Mouse (Mus musculus): Measurements from ENCODE around the gene Coa3. TPM values are rescaled to one million over a fixed set of nuclear protein-coding genes. Genes with fewer than 3 reads are reported as not detected.
A peak's percentile ranks its signal among the peaks of the same experiment; 100 is the strongest.

The Coa3 gene
- total and polyA plus RNA-seq, 3 experiments, result 120 to 325 TPM; not detected in 1

GRCm38 (mm10) chr11:101316501-101316917, 37.6 kb upstream of the Coa3 start:
- Histone ChIP-seq H3K36me3 (ENCODE audit: control insufficient read depth in 1 of 2, insufficient read depth in 2 of 2, low read length in 2 of 2) (peaks cover 32 to 44% of the 10 kb centered on the region in 2 experiments), H3K79me2 (ENCODE audit: control insufficient read depth, insufficient read depth, low read length, poor library complexity) (peaks cover 33% of the 10 kb centered on the region), H3K4me3 (ENCODE audit: control insufficient read depth in 1 of 2, insufficient read depth in 1 of 2, low read depth in 2 of 2, low read length in 2 of 2) (peak overlapping the region; percentile 94 to 96), H3K9ac (ENCODE audit: control insufficient read depth, low read depth, low read length, poor library complexity, severe bottlenecking) (peak overlapping the region; percentile 97), H3K27me3 (ENCODE audit: control insufficient read depth in 1 of 2, insufficient read depth in 2 of 2, low read length in 2 of 2) (no peaks in the 10 kb centered on the region), H3K27ac (ENCODE audit: control insufficient read depth, low read depth, low read length) (peak overlapping the region; percentile 100), H3K4me1 (ENCODE audit: control insufficient read depth in 1 of 2, insufficient read depth in 2 of 2, low read length in 2 of 2) (peaks cover 18 to 24% of the 10 kb centered on the region in 2 experiments), H3K9me3 (replicated peaks; ENCODE audit: insufficient read depth, low read length) (no peaks in the 10 kb centered on the region)
- TF ChIP-seq MAX (IDR thresholded peaks at IDR 0.05; ENCODE audit: low read length) (peak; percentile 78), MXI1 (IDR thresholded peaks at IDR 0.05; ENCODE audit: low read depth, low read length) (peak; percentile 50; the same call in 1 of the 2 replicates), HCFC1 (IDR thresholded peaks at IDR 0.05; ENCODE audit: low read depth, low read length) (no peak), BHLHE40 (IDR thresholded peaks at IDR 0.05; ENCODE audit: borderline replicate concordance, low read depth, low read length) (peak; percentile 31; the same call in 1 of the 2 replicates), POLR2AphosphoS5 (IDR thresholded peaks at IDR 0.05; ENCODE audit: borderline replicate concordance, low read depth, low read length) (no peak), CHD1 (IDR thresholded peaks at IDR 0.05; ENCODE audit: low read depth, low read length) (peak; percentile 92), TCF12 (IDR thresholded peaks at IDR 0.05; ENCODE audit: low read depth, low read length) (0 out of 2 replicates have a peak, but pooled peaks have one; percentile 10), ZC3H11A (IDR thresholded peaks at IDR 0.05; ENCODE audit: low read depth, low read length) (no peak), POLR2A (IDR thresholded peaks at IDR 0.05; ENCODE audit: control insufficient read depth in 1 of 2, insufficient read depth in 1 of 2, low read depth in 1 of 2, low read length in 2 of 2, poor library complexity in 1 of 2) (no peak), MAFK (IDR thresholded peaks at IDR 0.05; ENCODE audit: borderline replicate concordance, low read depth, low read length) (peak; percentile 23; the same call in 1 of the 2 replicates), USF1 (IDR thresholded peaks at IDR 0.05; ENCODE audit: low read depth, low read length) (no peak), NELFE (IDR thresholded peaks at IDR 0.05; ENCODE audit: low read depth, low read length) (no peak), EP300 (IDR thresholded peaks at IDR 0.05; ENCODE audit: low read depth in 1 of 2, low read length in 2 of 2) (no peak)
- peak; percentile 74 for DNase-seq (ENCODE audit: low read depth, low spot score)

DNA sequence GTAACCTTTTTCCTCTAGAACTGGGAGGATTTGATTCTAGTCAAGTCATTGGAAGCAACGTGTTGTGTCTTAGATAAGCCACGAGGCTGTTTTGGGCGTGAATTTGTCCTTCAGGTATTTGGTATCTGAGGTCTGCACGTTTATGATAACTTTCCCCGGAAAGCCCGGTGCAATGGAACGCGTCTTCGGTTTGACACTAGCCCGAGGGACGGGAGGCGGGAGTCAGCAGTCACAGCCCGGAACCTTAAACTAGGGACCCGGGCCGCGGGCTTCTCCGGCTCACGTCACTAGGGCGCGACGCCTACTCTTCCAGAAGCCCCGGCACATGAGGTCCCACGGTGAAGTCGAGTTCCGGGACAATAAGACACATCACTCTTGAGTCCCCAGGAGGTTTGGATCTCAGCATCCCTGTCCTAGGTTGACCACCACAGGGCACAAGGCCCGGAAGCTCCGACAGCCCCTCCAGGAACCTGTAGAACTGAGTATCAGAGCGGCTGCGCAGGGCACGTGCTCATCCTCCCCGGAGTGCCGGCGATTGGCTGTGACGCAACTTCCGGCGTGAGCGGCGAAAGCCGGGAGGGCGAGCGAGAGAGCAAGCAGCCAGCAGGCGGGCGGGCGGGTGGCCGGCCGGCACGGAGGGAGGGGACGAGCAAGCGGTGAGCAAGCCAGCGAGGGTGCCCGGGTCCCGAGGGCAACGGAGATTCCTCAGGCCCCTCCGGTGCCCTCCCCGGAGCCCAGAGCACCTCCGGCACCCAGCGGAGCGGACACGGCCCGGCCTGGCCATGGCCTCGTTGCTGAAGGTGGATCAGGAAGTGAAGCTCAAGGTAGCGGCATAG, 37.0 kb upstream of the Coa3 start, which contains the start of gene Psme3:
Gene Psme3, plus strand, starts transcription at position 549 of the 836 bp plus-strand sequence.
- H3K4me1 ChIP-seq (ENCODE audit: control insufficient read depth in 1 of 2, insufficient read depth in 2 of 2, low read length in 2 of 2), result peaks cover 22 to 31% of the 10 kb centered on the region in 2 experiments
- peaks cover 30 to 48% of the 10 kb centered on the region in 2 experiments for H3K36me3 ChIP-seq (ENCODE audit: control insufficient read depth in 1 of 2, insufficient read depth in 2 of 2, low read length in 2 of 2)
- no peaks in the 10 kb centered on the region for H3K9me3 ChIP-seq (replicated peaks; ENCODE audit: insufficient read depth, low read length)
- peak within 1 kb of the TSS; percentile 94 to 96 for H3K4me3 ChIP-seq (ENCODE audit: control insufficient read depth in 1 of 2, insufficient read depth in 1 of 2, low read depth in 2 of 2, low read length in 2 of 2)
- H3K27ac ChIP-seq (ENCODE audit: control insufficient read depth, low read depth, low read length), result peak within 1 kb of the TSS; percentile 100
- H3K27me3 ChIP-seq (ENCODE audit: control insufficient read depth in 1 of 2, insufficient read depth in 2 of 2, low read length in 2 of 2), result no peaks in the 10 kb centered on the region
- peak within 1 kb of the TSS; percentile 97 for H3K9ac ChIP-seq (ENCODE audit: control insufficient read depth, low read depth, low read length, poor library complexity, severe bottlenecking)
- DNase-seq (ENCODE audit: low read depth, low spot score), result peak; percentile 99
- peaks cover 33% of the 10 kb centered on the region for H3K79me2 ChIP-seq (ENCODE audit: control insufficient read depth, insufficient read depth, low read length, poor library complexity)
- peak; percentile 78 for TF ChIP-seq MAZ (IDR thresholded peaks at IDR 0.05; ENCODE audit: low read depth, low read length)
- TF ChIP-seq NELFE (IDR thresholded peaks at IDR 0.05; ENCODE audit: low read depth, low read length), result peak; percentile 90
- no peak for TF ChIP-seq ZKSCAN1 (IDR thresholded peaks at IDR 0.05; ENCODE audit: low read depth, low read length)
- peak; percentile 86 for TF ChIP-seq E2F4 (IDR thresholded peaks at IDR 0.05; ENCODE audit: borderline replicate concordance, low read depth, low read length)
- peak; percentile 99 for TF ChIP-seq MXI1 (IDR thresholded peaks at IDR 0.05; ENCODE audit: low read depth, low read length)
- TF ChIP-seq KAT2A (conservative IDR thresholded peaks at IDR 0.05; ENCODE audit: low read depth, low read length), result peak; percentile 64; the same call in 1 of the 2 replicates
- TF ChIP-seq CHD2 (IDR thresholded peaks at IDR 0.05; ENCODE audit: low read length), result no peak
- TF ChIP-seq ETS1 (IDR thresholded peaks at IDR 0.05; ENCODE audit: low read depth, low read length), result peak; percentile 86
- TF ChIP-seq CTCF (IDR thresholded peaks at IDR 0.05 in 2 of 3, conservative IDR thresholded peaks at IDR 0.05 in 1 of 3; ENCODE audit: control insufficient read depth in 1 of 3, insufficient read depth in 1 of 3, low read depth in 2 of 3, low read length in 3 of 3, poor library complexity in 1 of 3, severe bottlenecking in 1 of 3), result 0 out of 6 replicates have a peak, but pooled peaks of 1 of the 3 experiments have one; percentile 7
- no peak for TF ChIP-seq ZNF384 (IDR thresholded peaks at IDR 0.05; ENCODE audit: low read depth, low read length)
- no peak for TF ChIP-seq GABPA (IDR thresholded peaks at IDR 0.05; ENCODE audit: low read depth, low read length)
- TF ChIP-seq TBP (IDR thresholded peaks at IDR 0.05; ENCODE audit: low read depth, low read length), result peak; percentile 60
- TF ChIP-seq GATA1 (IDR thresholded peaks at IDR 0.05; ENCODE audit: low read depth, low read length), result peak; percentile 97
- peak; percentile 89 to 90 for TF ChIP-seq POLR2A (IDR thresholded peaks at IDR 0.05; ENCODE audit: control insufficient read depth in 1 of 2, insufficient read depth in 1 of 2, low read depth in 1 of 2, low read length in 2 of 2, poor library complexity in 1 of 2)
- peak; percentile 100 for TF ChIP-seq MYC (IDR thresholded peaks at IDR 0.05; ENCODE audit: low read depth, low read length)
- TF ChIP-seq JUND (IDR thresholded peaks at IDR 0.05; ENCODE audit: low read depth, low read length), result no peak; the same call in 1 of the 2 replicates
- no peak; the same call in none of the 2 replicates for TF ChIP-seq ZMIZ1 (IDR thresholded peaks at IDR 0.05; ENCODE audit: low read depth, low read length)
- TF ChIP-seq BHLHE40 (IDR thresholded peaks at IDR 0.05; ENCODE audit: borderline replicate concordance, low read depth, low read length), result peak; percentile 96
- TF ChIP-seq MAFK (IDR thresholded peaks at IDR 0.05; ENCODE audit: borderline replicate concordance, low read depth, low read length), result peak; percentile 59; the same call in 1 of the 2 replicates
- TF ChIP-seq SMC3 (IDR thresholded peaks at IDR 0.05; ENCODE audit: low read depth, low read length), result no peak
- TF ChIP-seq TAL1 (IDR thresholded peaks at IDR 0.05; ENCODE audit: low read length), result peak; percentile 96

All from MEL (cell line).